8 mouse cellular contexts compared by ENCODE assay signal in the genomic region with DNA sequence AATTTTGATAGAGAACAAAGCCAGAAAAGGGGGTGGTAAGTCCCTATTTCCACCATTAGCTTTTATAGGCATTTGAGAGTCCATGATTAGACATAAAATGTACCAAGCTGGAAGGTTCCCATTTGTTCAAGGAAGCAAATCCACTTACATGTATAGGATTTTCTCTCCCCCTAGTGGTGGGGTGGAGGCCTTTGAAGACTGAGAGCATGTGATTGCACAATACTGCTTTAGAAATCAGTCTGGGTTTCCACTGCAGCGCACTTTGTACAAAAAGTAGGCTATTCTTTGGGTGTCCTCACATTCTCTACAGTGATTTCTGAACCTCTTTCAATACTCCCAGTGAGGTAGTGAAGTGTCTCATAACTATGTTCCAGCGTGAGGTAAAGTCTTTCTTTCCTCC. TPM values are rescaled to one million over a fixed set of nuclear protein-coding genes. Genes with fewer than 3 reads are reported as not detected.
A peak's percentile ranks its signal among the peaks of the same experiment; 100 is the strongest.
DNase-seq lines count a peak whose midpoint lies in the region; ATAC-seq and TF ChIP-seq lines count a peak whose summit lies in the region.

No protein-coding gene starts in this region.

- H3K36me3 ChIP-seq in embryonic facial prominence, embryonic 14.5 days (ENCODE audit: control insufficient read depth, insufficient read depth, low read length), result no peaks in the 10 kb centered on the region
- no peaks in the 10 kb centered on the region for H3K36me3 ChIP-seq in stomach, postnatal 0 days (ENCODE audit: control insufficient read depth, insufficient read depth, low read length)

- no peak overlapping the region for H3K27ac ChIP-seq in embryonic facial prominence, embryonic 14.5 days (replicated peaks; ENCODE audit: low read depth, low read length)
- no peak overlapping the region for H3K27ac ChIP-seq in stomach, postnatal 0 days (replicated peaks)

- peaks cover 3% of the 10 kb centered on the region; the same call in 1 of the 2 replicates for H3K4me1 ChIP-seq in embryonic facial prominence, embryonic 14.5 days (ENCODE audit: control insufficient read depth, insufficient read depth, low read length)
- no peaks in the 10 kb centered on the region for H3K4me1 ChIP-seq in lung, adult 2 months (ENCODE audit: control insufficient read depth, insufficient read depth, low read length)
- no peaks in the 10 kb centered on the region for H3K4me1 ChIP-seq in stomach, postnatal 0 days (replicated peaks; ENCODE audit: control insufficient read depth, insufficient read depth)

- intact Hi-C loops in heart, postnatal 25 days (cut with DNase I), result loop anchor here (2.0 to 5.0 kb wide), 2 partner anchors 354 to 648 kb away; no protein-coding TSS in a partner anchor

- no peak overlapping the region for H3K9ac ChIP-seq in embryonic facial prominence, embryonic 14.5 days (ENCODE audit: low read depth, low read length)
- no peak overlapping the region for H3K9ac ChIP-seq in stomach, postnatal 0 days (ENCODE audit: low read length)

- TF ChIP-seq EP300 in stomach, postnatal 0 days (optimal IDR thresholded peaks at IDR 0.05), result no peak

- H3K9me3 ChIP-seq in embryonic facial prominence, embryonic 14.5 days (ENCODE audit: control insufficient read depth, low read length), result no peaks in the 10 kb centered on the region
- H3K9me3 ChIP-seq in stomach, postnatal 0 days (ENCODE audit: control insufficient read depth, low read length), result no peaks in the 10 kb centered on the region

- no peak overlapping the region for H3K4me3 ChIP-seq in embryonic facial prominence, embryonic 14.5 days (ENCODE audit: low read depth, low read length)
- no peak overlapping the region for H3K4me3 ChIP-seq in lung, adult 2 months (replicated peaks; ENCODE audit: extremely low read depth, low read depth, low read length)
- no peak overlapping the region for H3K4me3 ChIP-seq in stomach, postnatal 0 days (ENCODE audit: low read depth, low read length)

- H3K4me2 ChIP-seq in embryonic facial prominence, embryonic 14.5 days (ENCODE audit: low read depth, low read length), result no peak overlapping the region
- H3K4me2 ChIP-seq in stomach, postnatal 0 days (replicated peaks; ENCODE audit: low read depth), result no peak overlapping the region

- 62% methylated on average over 2 of the region's 2 CpGs for WGBS in embryonic facial prominence, embryonic 14.5 days
- 51% methylated on average over 2 of the region's 2 CpGs for WGBS in lung, adult 2 months
- 55% methylated on average over 2 of the region's 2 CpGs for WGBS in stomach, postnatal 0 days

- no peaks in the 10 kb centered on the region for H3K27me3 ChIP-seq in embryonic facial prominence, embryonic 14.5 days (replicated peaks; ENCODE audit: control insufficient read depth, insufficient read depth, low read length)
- H3K27me3 ChIP-seq in stomach, postnatal 0 days (ENCODE audit: control insufficient read depth, insufficient read depth, low read length), result no peaks in the 10 kb centered on the region

- peak; percentile 69 to 75 for DNase-seq in heart, adult 18-20 months
- no peak for DNase-seq in heart, postnatal 25 days (ENCODE audit: low spot score)
- peak; percentile 96 for DNase-seq in 416B (ENCODE audit: low read depth)
- peak; percentile 58 for DNase-seq in adrenal gland, adult 8-10 months
- peak; percentile 91 for DNase-seq in embryonic facial prominence, embryonic 14.5 days (ENCODE audit: low spot score)
- peak; percentile 72 for DNase-seq in kidney, postnatal 14 days
- DNase-seq in lung, adult 2 months, result no peak
- DNase-seq in stomach, postnatal 0 days (ENCODE audit: low spot score), result peak; percentile 51

- TF ChIP-seq CTCF in lung, adult 2 months (IDR thresholded peaks at IDR 0.05; ENCODE audit: insufficient read depth, low read length), result 0 out of 2 replicates have a peak, but pooled peaks have one; percentile 15
- peak; percentile 92 for TF ChIP-seq CTCF in stomach, postnatal 0 days (IDR thresholded peaks at IDR 0.05; ENCODE audit: low read depth)

- no peak for TF ChIP-seq POLR2A in lung, adult 2 months (IDR thresholded peaks at IDR 0.05; ENCODE audit: borderline replicate concordance, extremely low read depth, low read depth, low read length)

- ATAC-seq in embryonic facial prominence, embryonic 14.5 days (ENCODE audit: low read depth), result no peak
- peak; percentile 28; the same call in 1 of the 2 replicates for ATAC-seq in stomach, postnatal 0 days (ENCODE audit: low FRiP score, low TSS enrichment)

RNA-seq across cellular contexts. Expression of gene Gatb, which starts 2.6 kb away (rescaled TPM):
- total RNA-seq in heart, adult 18-20 months (2021), result 10 to 100 TPM; 52.3 to 52.6 TPM
- total RNA-seq in heart, postnatal 25 days (2021), result 10 to 100 TPM; 34.6 to 39.7 TPM
- 10 to 100 TPM; 37.4 to 63.7 (median 49.0) TPM for total RNA-seq in adrenal gland, adult 8-10 months (2022)
- 18.4 and 20.6 TPM in 2 replicates for polyA plus RNA-seq in embryonic facial prominence, embryonic 14.5 days (2014; fragmentation: Nextera tagmentation; extraction: Ambion mirVana)
- polyA plus RNA-seq in lung, adult 2 months (2012; rRNA removed), result 2.2 and 3.9 TPM in 2 replicates
- polyA plus RNA-seq in stomach, postnatal 0 days (2015; fragmentation: Nextera tagmentation; extraction: Ambion mirVana), result 14.3 and 14.5 TPM in 2 replicates

Comparison
In these comparisons a context has a peak if more than half of its experiments do, and no peak if none do; other contexts are left out.
1. DNase-seq: peak in heart, adult 18-20 months (2 of 2), 416B (single experiment), adrenal gland, adult 8-10 months (single experiment), embryonic facial prominence, embryonic 14.5 days (single experiment), kidney, postnatal 14 days (single experiment) and stomach, postnatal 0 days (single experiment); none in heart, postnatal 25 days (single experiment) and lung, adult 2 months (single experiment).